Mouse (Mus musculus) mesoderm, embryonic 11.5 days (tissue): Measurements from ENCODE around the gene Gm3183.
"Not testable (repeated sequence)": the region's sequence is repeated elsewhere in the genome, so short reads cannot be mapped to it uniquely, and the experiment has no call there.

Source experiments
- DNase-seq: peaks from one replicate; pipeline ENCODE4 v3.0.0-alpha.2; 2012; ENCODE audit warnings: low read depth, low spot score

The Gm3183 gene

DNA sequence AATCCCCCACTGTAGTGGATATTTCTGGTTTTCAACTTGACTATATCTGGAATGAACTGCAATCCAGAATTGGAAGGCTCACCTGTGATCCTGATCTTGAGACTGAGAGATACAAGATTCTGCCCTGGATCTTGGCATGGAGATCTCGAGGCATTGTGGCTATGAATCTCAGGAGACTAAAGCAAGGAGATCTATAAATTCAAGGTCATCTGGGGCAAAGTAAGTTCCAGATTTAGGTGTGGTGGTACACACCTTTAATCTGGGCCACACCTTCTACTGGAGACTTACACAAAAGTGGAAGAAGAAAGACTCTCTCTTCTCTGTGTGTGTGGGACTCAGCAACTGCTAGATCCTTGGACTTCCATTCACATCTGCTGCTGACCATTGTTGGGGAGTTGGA, at the start of gene Gm3183:
Gm3183 (plus strand) TSS at position 301 of the 400 bp plus-strand sequence.
- DNase-seq = not testable (repeated sequence)
